Mouse (Mus musculus): ENCODE results near the gene Gsn.

DNA sequence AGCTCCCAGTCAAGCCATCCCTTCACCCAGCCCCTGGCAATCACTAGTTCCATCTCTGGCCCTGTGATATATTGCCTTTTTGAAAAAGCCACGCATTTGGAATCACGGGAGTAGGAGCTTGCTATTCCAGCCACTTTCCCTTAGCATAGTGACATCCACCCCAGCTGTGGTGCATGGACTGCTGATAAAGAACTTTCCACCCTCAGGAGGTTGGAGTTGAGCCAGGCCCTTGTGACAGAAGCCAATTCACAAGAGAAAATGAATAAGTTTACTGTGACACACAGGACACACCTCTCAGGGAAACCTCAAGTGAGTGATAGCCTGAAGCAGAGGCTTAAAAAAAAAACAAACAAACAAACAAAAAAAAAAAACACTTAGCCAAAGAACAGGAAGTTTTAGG is 24.3 kb upstream of the Gsn start:
- TF ChIP-seq CHD2 (IDR thresholded peaks at IDR 0.05; ENCODE audit: low read depth, low read length) (no peak), MAFK (IDR thresholded peaks at IDR 0.05; ENCODE audit: insufficient read depth, low read depth, low read length) (no peak), HCFC1 (IDR thresholded peaks at IDR 0.05; ENCODE audit: borderline replicate concordance, insufficient read depth, low read length) (no peak)

Measured in ES-E14 (cell line).